Mouse (Mus musculus) lung, postnatal 4 days (tissue): ENCODE measurements at regions not wholly inside any gene's neighbourhood (a gene's known extent, or its start where the extent isn't known, plus 50 kb on each side); places are given as distances from the start of the nearest gene placed in this dataset.

Source experiments
- DNase-seq, 2 experiments: peaks; one replicate each; pipeline ENCODE4 v3.0.0; 2021

DNA sequence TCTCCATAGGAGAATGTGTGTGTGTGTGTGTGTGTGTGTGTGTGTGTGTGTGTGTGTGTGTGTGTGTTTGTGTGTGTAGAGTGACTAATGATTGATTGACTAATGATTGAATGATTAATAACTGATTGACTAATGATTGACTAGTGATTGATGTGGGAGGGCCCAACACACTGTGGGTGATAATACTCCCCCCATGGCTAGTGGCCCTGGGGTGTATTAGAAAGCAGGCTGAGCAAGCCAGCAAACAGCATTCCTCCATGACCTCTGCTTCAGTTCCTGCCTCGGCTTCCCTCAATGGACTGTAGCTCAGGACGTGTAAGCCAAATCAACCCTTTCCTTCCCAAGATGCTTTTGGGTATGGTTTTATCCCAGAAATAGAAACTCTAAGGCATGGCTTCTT lies 114.1 kb upstream of the Rreb1 start:
- DNase-seq, result no peak

DNA sequence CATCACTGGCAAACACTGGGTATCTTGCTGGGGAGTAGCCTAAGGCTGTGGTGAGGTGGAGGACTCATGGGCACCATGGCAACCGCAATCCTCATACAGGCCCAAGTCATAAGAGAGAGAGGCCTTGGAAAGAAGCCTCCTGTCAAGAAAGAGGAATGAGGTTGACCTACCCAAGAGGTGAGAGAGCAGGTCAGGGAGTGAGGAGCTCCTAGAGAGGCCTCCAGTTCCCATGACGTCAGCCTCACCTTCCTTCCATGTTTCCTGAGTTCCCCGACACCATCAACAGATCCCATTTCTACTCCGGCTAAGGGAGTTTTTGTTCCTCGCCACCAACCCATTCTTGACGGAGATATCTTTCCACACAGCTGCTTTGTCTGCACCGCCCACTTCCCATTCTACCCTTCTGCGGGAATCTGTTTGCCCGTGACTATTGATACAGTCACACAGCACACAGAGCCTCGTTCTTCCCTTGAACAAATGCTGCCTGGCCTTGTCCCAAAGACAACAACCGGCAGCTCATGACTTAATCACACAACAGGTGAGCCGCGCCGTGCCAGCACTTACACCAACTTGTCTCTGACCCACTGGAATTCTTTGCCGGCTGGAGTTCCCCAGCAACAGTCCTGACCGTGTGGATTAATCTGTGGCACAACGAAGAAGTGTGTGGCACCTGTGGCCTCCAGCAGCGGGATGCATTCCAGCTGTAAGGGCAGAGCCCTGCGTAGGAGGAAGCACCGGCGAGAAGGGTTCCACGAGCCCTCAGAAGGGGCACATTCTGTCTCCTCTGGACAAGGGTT lies 111.8 kb upstream of the Rreb1 start:
- peak; percentile 73 to 87 for DNase-seq

DNA sequence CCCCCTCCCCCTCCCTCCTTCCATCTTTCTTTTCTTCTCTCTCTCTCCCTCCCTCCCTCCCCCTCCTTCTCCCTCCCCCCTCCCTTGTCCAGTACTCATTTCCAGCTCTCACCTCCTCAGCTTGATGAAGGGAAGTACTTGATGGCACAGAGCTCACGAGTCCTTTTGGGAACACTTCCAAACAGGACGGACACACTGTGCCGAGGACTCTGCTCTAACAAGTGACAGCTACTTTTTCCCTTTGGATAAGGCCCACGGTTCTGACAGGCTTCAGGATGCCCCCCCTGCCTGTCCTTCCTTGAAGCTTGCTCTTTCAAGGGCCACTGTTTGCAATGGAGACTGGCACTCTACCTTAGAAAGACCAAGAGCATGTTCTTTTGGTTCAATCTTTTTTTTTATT lies 110.8 kb upstream of the Rreb1 start:
- peak in 1 of 2 experiments; percentile 50 for DNase-seq

GRCm38 (mm10) chr13:37667871-37668270 lies 110.3 kb upstream of the Rreb1 start:
- DNase-seq, result no peak

DNA sequence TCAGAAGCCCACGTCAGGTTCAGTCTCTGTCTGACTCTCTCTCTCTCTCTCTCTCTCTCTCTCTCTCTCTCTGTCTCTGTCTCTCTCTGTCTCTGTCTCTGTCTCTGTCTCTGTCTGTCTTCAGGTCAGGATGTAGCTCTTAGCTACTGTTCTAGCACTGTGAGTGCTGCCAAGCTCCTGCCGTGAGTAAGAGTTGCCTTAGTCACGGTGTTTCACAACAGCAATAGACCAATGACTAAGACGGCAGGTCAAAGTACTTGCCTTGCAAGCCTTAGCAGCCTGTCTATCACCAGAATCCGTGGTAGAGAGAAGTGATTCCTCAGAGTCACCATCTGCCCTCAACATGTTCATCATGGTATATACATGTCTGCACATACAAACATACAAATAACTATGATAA lies 107.1 kb upstream of the Rreb1 start:
- no peak for DNase-seq

DNA sequence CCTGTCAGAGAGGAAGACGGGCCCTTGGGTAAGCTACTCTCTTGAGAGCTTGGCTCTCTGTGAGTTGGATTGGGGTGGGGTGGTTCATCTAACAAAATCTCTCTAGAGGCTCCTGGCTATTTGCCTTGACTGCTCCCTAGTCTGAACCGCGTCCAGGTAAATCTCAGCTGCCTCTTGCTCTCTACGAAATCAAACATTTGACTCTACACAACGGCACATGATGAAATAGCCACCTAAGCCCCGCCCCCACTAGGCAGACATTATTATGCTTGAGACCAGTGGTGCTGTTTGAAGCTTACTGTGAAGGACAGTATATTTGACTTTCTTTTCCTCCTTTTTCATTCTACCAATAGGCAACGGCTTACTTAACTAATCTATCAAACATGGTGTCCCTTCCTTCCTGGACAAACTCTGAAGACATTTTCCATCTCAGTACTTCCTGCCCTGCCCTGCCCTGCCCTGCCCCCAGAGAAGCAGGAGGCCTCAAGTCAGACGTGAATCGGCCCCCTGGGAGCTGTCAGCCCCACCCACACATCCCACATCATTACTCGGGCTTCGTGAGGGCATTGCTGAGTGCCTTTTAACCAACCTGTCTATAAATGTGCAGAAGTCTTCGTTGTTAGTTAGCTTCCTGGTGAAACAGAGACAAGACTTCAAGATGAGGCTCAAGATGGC lies 103.4 kb upstream of the Rreb1 start:
- DNase-seq, result peak; percentile 68 to 71

DNA sequence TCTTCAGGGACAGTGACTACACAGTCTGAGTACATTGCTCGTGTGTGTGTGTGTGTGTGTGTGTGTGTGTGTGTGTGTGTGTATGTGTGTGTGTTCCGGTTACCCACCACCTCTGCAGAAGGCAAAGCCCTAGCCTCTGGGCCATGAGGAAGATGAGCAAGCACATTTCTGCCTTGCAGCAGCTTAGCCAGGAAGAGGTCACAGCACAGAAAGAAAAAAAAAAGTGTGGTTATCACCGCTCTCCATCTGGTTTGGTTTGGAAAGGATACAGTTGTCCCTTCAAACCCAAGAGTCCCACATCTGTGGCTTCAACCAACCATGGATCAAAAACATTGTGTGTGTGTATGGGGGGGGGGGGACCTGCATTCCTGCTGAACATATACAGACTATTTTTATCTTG lies 102.5 kb upstream of the Rreb1 start:
- DNase-seq, result no peak

DNA sequence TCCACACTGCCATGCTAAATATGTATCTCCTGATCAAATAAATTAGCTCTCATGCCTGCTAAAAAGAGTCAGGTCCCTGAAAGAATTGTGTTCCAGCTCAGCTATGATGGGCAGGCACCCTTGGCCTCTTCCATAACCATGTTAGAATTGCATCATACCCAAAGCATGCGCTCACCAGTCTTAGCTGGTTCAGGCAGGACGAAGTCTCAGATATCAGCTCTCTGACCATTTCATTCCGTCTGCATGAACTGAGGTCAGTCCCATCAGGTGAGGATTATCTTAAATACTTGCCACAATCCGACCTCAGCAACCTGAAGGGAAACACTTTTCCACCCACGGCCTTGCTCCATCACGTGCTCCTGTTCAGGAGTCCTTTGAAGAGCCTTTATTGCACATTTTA lies 101.3 kb upstream of the Rreb1 start:
- no peak for DNase-seq

DNA sequence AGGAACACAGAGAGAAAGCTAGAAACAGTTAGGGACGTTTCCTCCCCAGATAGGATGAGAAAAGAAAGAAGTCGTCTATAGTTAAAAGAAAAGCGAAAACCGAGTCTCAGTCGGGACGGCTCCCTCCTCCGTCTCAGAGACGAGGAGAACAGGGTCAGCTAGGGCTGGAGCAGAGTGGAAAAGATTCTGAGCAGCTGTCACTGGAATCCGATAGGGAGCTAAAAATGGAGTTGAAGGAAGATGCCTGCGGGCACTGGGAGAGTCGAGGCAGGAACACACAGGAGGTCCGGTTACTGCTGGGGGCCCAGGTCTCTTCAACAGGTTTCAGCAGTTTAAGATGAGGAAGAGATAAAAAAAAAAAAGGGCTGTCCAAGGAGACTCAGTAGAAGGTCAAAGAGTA lies 99.9 kb upstream of the Rreb1 start:
- no peak for DNase-seq

DNA sequence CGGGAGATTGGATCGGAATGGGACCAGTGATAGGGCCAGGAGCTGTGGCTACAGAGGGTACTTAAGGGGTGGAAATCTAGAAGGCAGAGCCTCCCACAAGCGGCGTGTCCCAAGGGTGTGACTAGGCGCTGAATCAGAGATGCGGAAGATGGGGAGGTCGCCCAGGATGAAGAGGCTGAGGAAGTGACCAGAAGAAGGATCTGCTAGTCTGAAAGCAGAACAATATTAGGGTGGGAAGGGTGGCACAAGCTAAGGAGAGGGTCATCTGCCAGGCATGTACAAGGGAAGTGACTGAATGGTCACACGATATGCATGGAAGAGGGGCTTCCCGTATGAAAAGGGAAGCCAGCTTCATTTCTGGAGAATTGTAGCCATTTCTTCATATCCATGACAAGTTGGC lies 99.4 kb upstream of the Rreb1 start:
- peak in 1 of 2 experiments; percentile 35 for DNase-seq

DNA sequence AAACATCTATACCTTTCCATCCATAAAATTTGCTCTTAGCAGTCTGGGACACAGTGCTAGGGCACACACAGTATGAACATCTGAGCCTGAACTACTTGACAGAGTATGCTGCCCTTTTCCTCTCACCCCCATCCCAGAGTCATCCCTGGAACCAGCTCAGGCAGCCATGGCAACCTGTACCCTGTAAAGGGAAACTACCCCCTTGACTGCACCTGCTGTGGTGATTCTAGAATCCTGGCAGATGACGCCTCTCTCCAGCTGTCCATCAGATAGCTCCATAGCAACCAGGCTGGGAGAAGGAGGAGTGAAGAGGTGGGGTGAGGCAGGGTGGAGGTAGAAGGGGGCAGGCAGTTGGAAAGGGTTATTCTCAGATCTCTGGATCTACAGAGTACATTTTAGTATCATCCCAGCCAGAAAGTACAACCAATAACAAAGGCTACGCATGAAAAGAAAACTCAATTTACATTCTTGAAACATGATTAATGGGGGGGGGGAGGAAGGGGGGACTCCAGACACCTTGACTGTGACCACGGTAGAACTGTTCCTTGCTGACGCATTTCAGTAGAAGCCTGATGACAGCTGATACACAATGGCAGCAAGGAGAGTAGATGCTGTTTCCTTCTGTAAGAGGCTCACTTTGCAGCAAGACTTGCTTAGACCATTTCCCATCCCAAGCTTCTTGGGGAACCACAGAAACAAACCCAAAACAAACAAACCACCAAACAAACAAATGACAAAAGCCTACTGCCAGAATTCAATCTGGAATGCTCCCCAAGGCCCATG lies 97.2 kb upstream of the Rreb1 start:
- no peak for DNase-seq

DNA sequence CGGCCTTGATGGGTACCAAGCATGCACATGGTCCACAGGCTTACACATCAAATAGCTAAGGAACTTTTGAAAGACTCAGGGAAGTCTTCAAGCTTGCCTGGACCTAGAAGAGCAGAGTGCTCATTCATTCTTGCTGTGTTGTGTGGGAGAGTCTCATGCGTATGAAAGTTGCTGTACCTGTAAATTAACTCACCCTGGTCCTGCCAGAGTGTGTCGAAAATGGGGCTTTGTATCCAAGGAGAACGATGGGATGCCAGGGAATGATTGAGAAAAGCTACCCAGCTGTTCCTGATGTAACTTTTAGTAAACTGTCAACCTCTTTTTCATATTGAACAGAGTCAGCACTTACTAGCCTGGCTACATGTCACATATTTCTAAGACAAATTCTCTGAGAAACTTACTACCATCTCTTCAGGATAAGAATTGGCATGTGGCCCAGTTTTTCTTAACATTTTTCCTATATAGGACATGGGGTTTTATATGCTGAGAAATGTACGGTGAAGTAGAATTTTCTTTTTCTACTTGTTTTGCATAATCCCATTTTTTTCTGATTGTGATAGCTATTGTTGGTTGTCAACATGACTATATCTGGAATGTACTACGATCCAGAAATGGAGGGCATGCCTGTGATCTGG lies 95.0 kb upstream of the Rreb1 start:
- no peak for DNase-seq

DNA sequence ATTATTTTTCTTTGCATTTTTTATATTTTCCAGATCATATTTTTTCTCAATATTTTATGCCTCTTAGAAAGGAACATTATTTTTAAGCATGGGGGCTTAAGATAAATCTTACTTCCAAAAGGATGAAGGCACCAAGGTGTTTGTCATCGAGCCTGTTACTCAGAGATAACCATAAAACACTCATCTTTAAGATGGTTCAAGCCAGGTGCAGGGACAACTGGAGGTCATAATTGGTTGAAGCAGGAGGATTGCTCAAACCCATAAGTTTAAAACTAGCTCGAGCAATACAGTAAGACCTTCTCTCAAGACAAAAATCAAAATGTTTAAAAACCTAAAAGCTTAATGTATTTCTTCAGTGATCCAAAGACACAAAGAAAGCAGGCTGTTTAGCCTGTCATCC lies 92.6 kb upstream of the Rreb1 start:
- DNase-seq, result no peak

DNA sequence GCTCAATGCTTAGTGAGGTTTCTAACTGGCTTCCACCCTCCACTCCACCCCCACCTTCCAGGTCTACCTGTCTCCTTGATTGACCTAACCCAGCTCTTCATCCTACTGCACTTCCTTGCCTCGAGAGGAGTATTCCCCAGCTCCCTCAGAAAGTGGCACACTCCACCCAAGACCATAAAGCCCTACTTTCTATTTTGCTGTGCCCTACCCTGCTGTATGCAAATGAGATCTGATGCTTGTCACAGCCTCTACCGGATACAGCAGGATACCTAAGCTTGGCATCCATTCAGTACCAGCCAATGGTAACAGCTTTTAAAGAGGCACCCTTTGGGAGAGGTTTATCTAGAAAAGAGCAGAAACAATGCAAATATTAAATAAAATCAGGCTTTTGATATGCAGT lies 92.1 kb upstream of the Rreb1 start:
- DNase-seq, result no peak

DNA sequence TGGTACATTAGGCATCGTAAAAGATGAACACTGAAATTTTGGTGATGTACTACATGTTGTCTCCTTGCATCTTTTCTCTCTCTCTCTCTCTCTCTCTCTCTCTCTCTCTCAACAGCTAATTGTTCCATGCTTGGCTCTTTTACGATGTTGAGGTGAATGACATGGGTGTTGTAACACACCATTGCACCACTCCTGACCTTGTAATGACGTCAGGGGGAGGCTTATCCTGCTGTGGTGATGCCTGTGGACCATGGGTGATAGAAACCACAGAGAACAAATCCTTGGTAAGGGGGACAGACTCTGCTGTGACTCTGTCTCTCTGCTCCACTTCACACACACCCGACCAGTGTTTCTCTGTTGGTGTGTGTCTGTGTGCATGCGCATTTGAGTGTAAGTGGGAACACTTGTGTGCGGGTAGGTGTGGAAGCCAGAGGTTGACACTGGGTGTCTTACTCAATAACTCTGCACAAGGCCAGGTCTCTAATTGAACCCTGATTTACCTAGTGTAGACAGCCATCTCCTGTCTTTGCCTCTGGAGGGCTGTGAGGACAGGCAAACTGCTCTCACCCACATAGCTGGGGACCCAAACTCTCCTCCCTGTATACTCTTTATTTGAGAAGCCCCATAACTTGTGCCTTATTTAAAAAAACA lies 88.9 kb upstream of the Rreb1 start:
- no peak for DNase-seq

DNA sequence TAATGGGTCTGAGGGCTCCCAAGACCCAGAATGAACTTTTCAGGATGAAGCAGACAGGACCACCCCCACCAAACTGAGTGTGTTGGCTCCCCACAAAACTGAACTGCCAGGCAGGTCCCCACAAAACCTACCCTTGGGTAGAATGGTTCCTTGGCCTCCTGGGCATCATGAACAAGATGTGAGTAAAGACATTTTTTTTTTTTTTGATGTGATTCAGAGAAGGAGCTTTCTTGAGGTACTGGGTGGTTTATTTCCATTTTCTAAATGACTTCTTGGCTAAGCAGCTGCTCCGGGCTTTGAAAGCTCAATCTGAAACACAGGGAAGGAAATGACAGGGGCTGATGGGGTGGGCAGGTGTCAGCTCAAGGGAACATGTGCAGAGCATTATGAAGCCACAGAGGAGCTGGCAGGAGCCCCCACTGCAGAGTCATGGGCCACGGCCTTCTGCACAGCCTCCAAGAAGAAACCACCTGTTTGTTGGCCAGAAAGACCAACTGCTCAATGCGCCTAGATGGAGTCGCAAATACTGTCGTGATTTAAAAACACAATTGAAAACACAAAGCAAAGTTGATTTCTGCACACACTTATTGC lies 86.2 kb upstream of the Rreb1 start:
- no peak for DNase-seq

DNA sequence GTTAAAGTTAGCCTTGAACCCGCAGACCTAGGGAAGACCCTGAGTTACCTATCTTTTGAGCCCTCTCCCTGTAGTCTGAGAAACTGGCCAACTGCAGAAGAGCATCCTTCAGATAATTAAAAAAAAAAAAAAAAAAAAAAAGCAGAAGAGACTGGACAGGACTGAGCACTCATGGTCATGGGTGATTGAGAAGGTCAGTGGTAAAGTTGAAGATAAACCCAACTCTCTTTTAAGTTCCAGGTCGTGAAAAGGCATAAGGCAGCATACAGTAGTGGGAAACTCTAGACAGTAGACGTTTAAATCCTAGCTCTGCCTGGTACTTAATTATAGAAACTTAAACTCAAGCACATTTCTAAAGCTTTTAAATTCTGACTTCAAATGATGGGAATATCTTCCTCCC lies 84.6 kb upstream of the Rreb1 start:
- DNase-seq, result no peak

DNA sequence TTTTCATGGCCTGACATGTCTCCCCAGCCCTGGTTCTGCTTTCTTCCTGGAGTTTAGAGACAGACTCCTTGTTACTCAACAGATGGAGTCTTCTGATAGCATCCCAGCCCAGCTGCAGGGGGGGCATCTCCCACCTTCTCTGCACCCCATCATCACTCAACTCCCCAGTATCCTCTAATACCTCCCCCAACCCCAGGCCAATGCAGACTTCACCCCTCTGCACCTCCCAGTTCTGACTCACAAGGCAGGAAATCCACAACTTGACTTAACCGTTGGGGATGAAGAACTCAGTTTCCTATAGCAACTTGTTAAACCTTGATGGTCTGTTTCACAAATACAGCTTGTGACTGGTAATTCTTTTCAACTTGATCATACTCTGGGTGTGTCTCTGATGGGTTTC lies 73.7 kb upstream of the Rreb1 start:
- no peak for DNase-seq

- no peak for DNase-seq
These were observed 72.7 kb upstream of the Rreb1 start for GRCm38 (mm10) chr13:37705482-37705881.

- no peak for DNase-seq
These were observed 67.3 kb upstream of the Rreb1 start for GRCm38 (mm10) chr13:37710913-37711312.

DNA sequence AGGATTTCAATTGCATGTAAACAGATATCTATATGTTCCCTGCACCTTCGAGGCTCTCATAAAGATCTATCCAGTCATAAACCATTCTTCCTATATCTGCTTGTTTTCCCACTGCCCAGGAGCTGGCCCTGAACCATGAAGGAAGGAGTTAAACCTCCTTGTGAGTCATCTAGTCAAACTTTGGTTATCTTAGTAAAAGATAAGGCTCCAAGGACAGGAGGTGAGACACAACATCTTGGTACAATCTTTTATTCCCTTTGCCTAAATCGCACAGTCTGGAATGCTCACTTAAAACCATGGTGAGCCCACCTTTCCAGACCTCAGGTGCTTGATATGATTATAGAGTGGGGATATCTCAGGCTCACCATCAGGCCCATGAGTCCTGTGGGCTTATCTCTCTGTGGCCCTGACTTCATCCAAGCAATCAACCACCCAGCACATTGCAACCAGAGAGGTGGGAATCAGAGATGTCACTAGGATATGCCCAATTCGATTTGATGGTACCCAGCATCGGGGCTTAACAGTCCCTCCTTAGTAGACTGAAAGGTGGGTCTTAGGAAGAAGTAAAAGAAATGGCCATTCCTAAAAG lies 65.2 kb upstream of the Rreb1 start:
- DNase-seq, result no peak
